Mouse (Mus musculus) skeletal muscle tissue, postnatal 0 days (tissue): Measurements from ENCODE around the gene Ccnt2. TPM values are rescaled to one million over a fixed set of nuclear protein-coding genes. Genes with fewer than 3 reads are reported as not detected.

Source experiments
- polyA plus RNA-seq: library from polyadenylated mRNA; unstranded; fragments of >200 nt; fragmentation: Nextera tagmentation; extraction: Ambion mirVana; gene quantifications from 2 replicates; pipeline ENCODE4 v1.2.1, GENCODE M21; 2015

Gene Ccnt2
- 32.4 and 42.2 TPM in 2 replicates for polyA plus RNA-seq

DNA sequence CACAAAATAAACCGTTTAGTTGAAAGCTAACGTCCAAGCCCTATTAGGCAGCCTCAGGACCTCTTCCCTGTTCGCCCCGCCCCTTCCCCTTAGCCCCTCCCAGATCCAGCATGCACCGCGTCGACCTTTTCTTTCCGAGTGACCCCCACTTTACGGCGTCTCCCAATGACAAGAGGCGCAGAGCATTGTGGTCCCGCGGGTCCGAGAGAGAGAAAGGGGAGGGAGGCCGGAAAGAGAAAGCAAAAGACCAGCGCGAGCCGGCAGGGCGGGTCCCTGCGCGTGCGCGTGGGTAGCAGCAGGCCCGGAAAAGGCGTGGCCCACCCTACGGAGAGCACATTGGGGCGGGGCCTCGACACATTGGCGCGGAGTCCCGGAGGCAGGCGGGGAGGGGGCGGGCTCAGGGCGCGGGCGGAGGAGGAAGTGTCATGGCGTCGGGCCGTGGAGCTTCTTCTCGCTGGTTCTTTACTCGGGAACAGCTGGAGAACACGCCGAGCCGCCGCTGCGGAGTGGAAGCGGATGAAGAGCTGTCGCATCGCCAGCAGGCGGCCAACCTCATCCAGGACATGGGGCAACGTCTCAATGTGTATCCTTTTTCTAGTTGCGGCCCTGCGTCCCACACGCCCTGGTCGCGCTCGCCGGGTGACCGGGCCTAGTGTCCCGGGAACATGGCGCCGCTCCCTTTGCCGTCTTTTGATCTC, at the start of gene Ccnt2:
Gene Ccnt2 (plus strand): TSS at position 362 of the 698 bp plus-strand sequence.

DNA sequence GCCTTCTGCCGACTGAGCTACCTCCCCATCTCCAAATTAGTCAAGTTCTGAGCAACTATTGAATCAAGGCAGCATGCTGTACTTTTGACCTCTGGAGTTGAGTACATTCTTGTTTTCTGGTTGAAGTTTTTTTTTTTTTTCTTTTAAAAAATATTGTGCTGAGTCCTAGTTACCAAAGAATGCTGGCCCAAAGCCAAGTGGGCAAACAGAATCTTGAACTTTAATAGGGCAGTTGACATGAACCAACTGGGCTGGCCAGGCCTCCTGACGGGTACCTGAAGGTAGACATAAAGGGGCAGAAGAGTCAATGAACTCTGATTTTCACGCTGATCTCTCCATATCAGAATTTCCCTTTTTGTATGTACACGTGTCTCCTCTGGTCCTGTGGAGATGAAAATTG, 44.9 kb upstream of the Ccnt2 start, which contains the start of gene Acmsd:
Gene Acmsd (plus strand): TSS at position 318 of the 400 bp plus-strand sequence.

DNA sequence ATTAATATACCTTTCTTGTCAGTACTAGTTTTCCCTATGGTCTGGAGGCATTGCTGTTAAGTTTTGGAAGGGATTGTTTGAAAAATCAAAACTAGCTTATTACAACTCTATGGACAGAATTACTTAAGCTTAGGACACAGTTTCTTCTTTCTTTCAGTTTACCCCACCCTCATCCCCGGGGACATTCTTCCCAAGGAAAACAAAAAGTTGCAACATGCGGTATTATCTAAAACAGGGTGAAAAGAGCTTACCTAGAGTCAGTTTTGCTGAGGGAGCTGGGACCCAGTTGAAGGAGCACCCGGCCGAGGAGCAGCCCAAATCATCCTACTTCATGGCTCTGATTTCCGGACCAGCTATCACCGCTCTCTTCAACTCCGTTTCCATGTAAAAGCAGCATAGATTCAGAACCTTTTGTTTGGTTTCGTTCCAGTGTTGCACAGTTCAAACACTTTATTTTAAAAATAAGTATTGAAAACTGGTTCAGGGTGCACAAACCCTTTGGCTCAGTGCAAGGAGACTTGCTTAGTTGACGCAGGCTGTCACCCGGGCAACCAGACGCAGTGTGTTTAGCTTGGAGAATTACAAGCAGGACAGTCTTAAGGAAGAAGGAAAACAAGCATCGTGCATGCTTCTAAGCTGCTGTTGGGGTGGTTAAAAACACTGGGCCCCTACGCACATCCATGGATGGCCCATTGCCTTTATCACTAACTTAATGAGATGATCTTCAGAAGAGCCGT, 80.7 kb downstream of the Ccnt2 start, which contains the start of gene Map3k19:
Gene Map3k19 (minus strand): TSS at position 546 of the 737 bp plus-strand sequence.

Other genes with a start within 250 kb of the Ccnt2 start
- 0.30 and 0.64 TPM in 2 replicates for gene Tmem163, start 94.6 kb upstream of the Ccnt2 start, polyA plus RNA-seq
- 0.12 TPM in 1 of 2 replicates, not detected in the other for gene Acmsd, start 44.8 kb upstream of the Ccnt2 start, polyA plus RNA-seq
- not detected in 2 replicates for gene Map3k19, start 80.9 kb downstream of the Ccnt2 start, polyA plus RNA-seq
- 15.5 and 19.4 TPM in 2 replicates for gene Rab3gap1, start 94.6 kb downstream of the Ccnt2 start, polyA plus RNA-seq